Mouse (Mus musculus): ENCODE results near the gene Liph. TPM values are rescaled to one million over a fixed set of nuclear protein-coding genes. Genes with fewer than 3 reads are reported as not detected.

Gene Liph
- total and polyA plus RNA-seq, 3 experiments, result 2.6 to 6.1 (median 3.2) TPM

- Histone ChIP-seq H3K9me3 (replicated peaks; ENCODE audit: low read length) (no peaks in the 10 kb centered on the region), H3K27ac (ENCODE audit: insufficient read depth, low read depth) (no peak overlapping the region), H3K27me3 (replicated peaks) (no peaks in the 10 kb centered on the region), H3K4me2 (ENCODE audit: insufficient read depth, low read depth, poor library complexity, severe bottlenecking) (no peak overlapping the region), H3K9ac (ENCODE audit: insufficient read depth, low read depth) (no peak overlapping the region), H3K36me3 (replicated peaks in 1 of 2; ENCODE audit: control insufficient read depth in 1 of 2, insufficient read depth in 1 of 2, low read length in 1 of 2) (no peaks in the 10 kb centered on the region), H3K4me1 (ENCODE audit: control insufficient read depth in 1 of 2, insufficient read depth in 2 of 2) (peaks cover 10 to 25% of the 10 kb centered on the region in 2 experiments), H3K4me3 (replicated peaks in 1 of 3; ENCODE audit: low read depth in 2 of 3, low read length in 2 of 3, poor library complexity in 1 of 3) (no peak overlapping the region), H3K79me2 (replicated peaks; ENCODE audit: control insufficient read depth, extremely low read depth, insufficient read depth, poor library complexity, severe bottlenecking) (no peaks in the 10 kb centered on the region)
- in situ Hi-C loops (cut with MboI; ENCODE audit: low pct_ligation_motif_present, low pct_unique_long_range_greater_than_20kb, low sequenced_read_pairs) (no loop called here), dilution Hi-C loops (cut with MboI; ENCODE audit: extremely low pct_ligation_motif_present, extremely low pct_unique_long_range_greater_than_20kb, low sequenced_read_pairs) (no loop called here)
- TF ChIP-seq GABPA (IDR thresholded peaks at IDR 0.05; ENCODE audit: insufficient replicate concordance, low read depth, low read length) (no peak), ELF1 (IDR thresholded peaks at IDR 0.05; ENCODE audit: low read depth, low read length) (no peak), MAZ (IDR thresholded peaks at IDR 0.05; ENCODE audit: low read depth, low read length) (no peak), ZNF384 (IDR thresholded peaks at IDR 0.05; ENCODE audit: low read depth, low read length) (no peak), HCFC1 (IDR thresholded peaks at IDR 0.05; ENCODE audit: low read depth, low read length) (no peak), USF2 (conservative IDR thresholded peaks at IDR 0.05; ENCODE audit: low read depth, low read length) (no peak), TCF12 (IDR thresholded peaks at IDR 0.05; ENCODE audit: low read depth, low read length) (no peak), NRF1 (IDR thresholded peaks at IDR 0.05; ENCODE audit: low read depth, low read length) (no peak), MYC (IDR thresholded peaks at IDR 0.05; ENCODE audit: low read depth, low read length) (no peak), USF1 (IDR thresholded peaks at IDR 0.05; ENCODE audit: low read depth, low read length) (no peak), ZC3H11A (IDR thresholded peaks at IDR 0.05; ENCODE audit: low read depth, low read length) (no peak), BHLHE40 (IDR thresholded peaks at IDR 0.05; ENCODE audit: low read depth, low read length) (no peak), JUN (IDR thresholded peaks at IDR 0.05; ENCODE audit: insufficient read depth, low read depth, low read length) (no peak), POLR2AphosphoS2 (IDR thresholded peaks at IDR 0.05; ENCODE audit: low read depth, low read length) (no peak), IRF4 (IDR thresholded peaks at IDR 0.05; ENCODE audit: low read depth, low read length) (no peak), SMC3 (IDR thresholded peaks at IDR 0.05; ENCODE audit: low read depth, low read length) (no peak), ETS1 (conservative IDR thresholded peaks at IDR 0.05; ENCODE audit: low read depth, low read length) (no peak), PAX5 (IDR thresholded peaks at IDR 0.05; ENCODE audit: low read length) (no peak), E2F4 (IDR thresholded peaks at IDR 0.05; ENCODE audit: insufficient replicate concordance, low read depth, low read length) (no peak), POLR2A (IDR thresholded peaks at IDR 0.05; ENCODE audit: low read depth, low read length) (no peak)
- DNase-seq (ENCODE audit: extremely low read depth), result no peak
Observed at GRCm38 (mm10) chr16:21996881-21997641, 1.6 kb upstream of the Liph start.

DNA sequence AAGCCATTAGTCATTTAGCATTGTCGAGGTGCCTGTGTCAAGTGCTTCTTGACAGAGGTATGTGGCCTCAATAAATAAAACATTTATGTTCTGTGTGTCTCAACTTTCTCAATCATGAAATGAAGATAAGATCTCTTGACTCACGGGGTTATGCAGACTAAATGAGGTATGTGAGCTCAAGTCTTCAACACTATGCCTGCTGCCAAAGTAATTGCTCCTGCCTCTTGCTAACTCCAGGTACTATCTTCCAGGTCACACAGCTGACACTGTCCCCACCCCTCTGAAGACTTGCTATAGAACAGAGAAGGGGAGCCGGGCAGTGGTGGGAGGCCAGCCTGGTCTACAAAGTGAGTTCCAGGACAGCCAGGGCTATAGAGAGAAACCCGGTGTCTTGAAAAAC, 939 bp upstream of the Liph start:
- no peak overlapping the region for H3K4me2 ChIP-seq (ENCODE audit: insufficient read depth, low read depth, poor library complexity, severe bottlenecking)
- no peak for DNase-seq (ENCODE audit: extremely low read depth)
- dilution Hi-C loops (cut with MboI; ENCODE audit: extremely low pct_ligation_motif_present, extremely low pct_unique_long_range_greater_than_20kb, low sequenced_read_pairs), result no loop called here
- H3K27me3 ChIP-seq (replicated peaks), result no peaks in the 10 kb centered on the region
- H3K9me3 ChIP-seq (replicated peaks; ENCODE audit: low read length), result no peaks in the 10 kb centered on the region
- H3K27ac ChIP-seq (ENCODE audit: insufficient read depth, low read depth), result no peak overlapping the region
- H3K36me3 ChIP-seq (replicated peaks in 1 of 2; ENCODE audit: control insufficient read depth in 1 of 2, insufficient read depth in 1 of 2, low read length in 1 of 2), result no peaks in the 10 kb centered on the region
- in situ Hi-C loops (cut with MboI; ENCODE audit: low pct_ligation_motif_present, low pct_unique_long_range_greater_than_20kb, low sequenced_read_pairs), result no loop called here
- H3K4me3 ChIP-seq (replicated peaks in 1 of 3; ENCODE audit: low read depth in 2 of 3, low read length in 2 of 3, poor library complexity in 1 of 3), result no peak overlapping the region
- no peaks in the 10 kb centered on the region for H3K79me2 ChIP-seq (replicated peaks; ENCODE audit: control insufficient read depth, extremely low read depth, insufficient read depth, poor library complexity, severe bottlenecking)
- no peak overlapping the region for H3K9ac ChIP-seq (ENCODE audit: insufficient read depth, low read depth)
- H3K4me1 ChIP-seq (ENCODE audit: control insufficient read depth in 1 of 2, insufficient read depth in 2 of 2), result peaks cover 10 to 25% of the 10 kb centered on the region in 2 experiments
- TF ChIP-seq NELFE (IDR thresholded peaks at IDR 0.05; ENCODE audit: low read depth, low read length) (no peak), POLR2A (IDR thresholded peaks at IDR 0.05; ENCODE audit: low read depth, low read length) (no peak), ELF1 (IDR thresholded peaks at IDR 0.05; ENCODE audit: low read depth, low read length) (no peak), USF1 (IDR thresholded peaks at IDR 0.05; ENCODE audit: low read depth, low read length) (no peak), NRF1 (IDR thresholded peaks at IDR 0.05; ENCODE audit: low read depth, low read length) (no peak), MAFK (IDR thresholded peaks at IDR 0.05; ENCODE audit: insufficient replicate concordance, low read length) (no peak), RAD21 (IDR thresholded peaks at IDR 0.05; ENCODE audit: low read depth, low read length) (no peak), MYC (IDR thresholded peaks at IDR 0.05; ENCODE audit: low read depth, low read length) (no peak), PAX5 (IDR thresholded peaks at IDR 0.05; ENCODE audit: low read length) (no peak), POLR2AphosphoS2 (IDR thresholded peaks at IDR 0.05; ENCODE audit: low read depth, low read length) (no peak), MEF2A (IDR thresholded peaks at IDR 0.05; ENCODE audit: borderline replicate concordance, low read depth, low read length) (no peak), MXI1 (IDR thresholded peaks at IDR 0.05; ENCODE audit: low read depth, low read length) (no peak), TBP (conservative IDR thresholded peaks at IDR 0.05; ENCODE audit: low read depth, low read length) (no peak), ZNF384 (IDR thresholded peaks at IDR 0.05; ENCODE audit: low read depth, low read length) (no peak), RCOR1 (conservative IDR thresholded peaks at IDR 0.05; ENCODE audit: low read depth, low read length) (no peak), ZKSCAN1 (IDR thresholded peaks at IDR 0.05; ENCODE audit: borderline replicate concordance, low read depth, low read length) (no peak)
